Mouse (Mus musculus): ENCODE results near the gene Prkab2.

DNA sequence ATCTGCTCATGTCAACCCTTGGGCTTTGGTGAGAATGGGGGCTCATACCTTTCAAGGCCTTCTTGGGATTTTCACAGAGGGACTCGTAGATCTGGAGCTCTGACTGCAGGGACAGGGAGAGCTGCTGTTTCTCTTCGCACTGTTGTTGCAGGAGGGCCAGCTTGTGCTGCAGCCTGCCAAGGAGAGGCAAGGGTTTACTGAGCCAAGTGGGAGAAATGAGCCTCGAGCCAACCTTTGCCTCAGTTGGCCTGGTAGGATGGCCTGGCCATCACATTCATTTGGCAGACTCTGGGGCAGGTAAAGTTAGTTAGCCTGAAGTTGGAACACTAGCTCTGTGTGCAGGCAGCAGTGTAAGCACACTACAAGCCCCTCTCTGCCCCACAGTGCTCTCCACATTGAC, 41.1 kb downstream of the Prkab2 start:
- TF ChIP-seq MEF2A (IDR thresholded peaks at IDR 0.05; ENCODE audit: extremely low read depth, insufficient replicate concordance, low read depth, low read length, poor library complexity, severe bottlenecking) = no peak
- TF ChIP-seq POLR2A (IDR thresholded peaks at IDR 0.05; ENCODE audit: control insufficient read depth in 1 of 2, insufficient read depth in 1 of 2, low read depth in 1 of 2, low read length in 2 of 2, poor library complexity in 1 of 2) = no peak
- no peak for TF ChIP-seq CTCF (IDR thresholded peaks at IDR 0.05 in 2 of 3, conservative IDR thresholded peaks at IDR 0.05 in 1 of 3; ENCODE audit: control insufficient read depth in 1 of 3, insufficient read depth in 1 of 3, low read depth in 2 of 3, low read length in 3 of 3, poor library complexity in 1 of 3, severe bottlenecking in 1 of 3)
- no peak for TF ChIP-seq TAL1 (IDR thresholded peaks at IDR 0.05; ENCODE audit: low read length)
- TF ChIP-seq MAX (IDR thresholded peaks at IDR 0.05; ENCODE audit: low read length) = no peak
- TF ChIP-seq ZNF384 (IDR thresholded peaks at IDR 0.05; ENCODE audit: low read depth, low read length) = no peak
- TF ChIP-seq ZC3H11A (IDR thresholded peaks at IDR 0.05; ENCODE audit: low read depth, low read length) = no peak
- TF ChIP-seq BHLHE40 (IDR thresholded peaks at IDR 0.05; ENCODE audit: borderline replicate concordance, low read depth, low read length) = no peak
- TF ChIP-seq CHD1 (IDR thresholded peaks at IDR 0.05; ENCODE audit: low read depth, low read length) = no peak
- no peak for TF ChIP-seq NRF1 (IDR thresholded peaks at IDR 0.05; ENCODE audit: insufficient read depth, low read depth, low read length, poor library complexity, severe bottlenecking)
- TF ChIP-seq GABPA (IDR thresholded peaks at IDR 0.05; ENCODE audit: low read depth, low read length) = no peak
- TF ChIP-seq GATA1 (IDR thresholded peaks at IDR 0.05; ENCODE audit: low read depth, low read length) = no peak
- TF ChIP-seq ETS1 (IDR thresholded peaks at IDR 0.05; ENCODE audit: low read depth, low read length) = no peak

Measured in MEL (cell line).